Mouse (Mus musculus): Measurements from ENCODE around the gene Rhbdl2.

The Rhbdl2 gene

GRCm38 (mm10) chr4:123787191-123787985 is at the start of gene Rhbdl2:
Gene Rhbdl2 (plus strand): TSS chr4:123787874.
- peak; percentile 11 for DNase-seq (ENCODE audit: low read depth, low spot score)

- DNase-seq (ENCODE audit: low read depth, low spot score), result no peak
These were observed 49.0 kb upstream of the Rhbdl2 start for GRCm38 (mm10) chr4:123738708-123739107.

GRCm38 (mm10) chr4:123742891-123743290 is 44.8 kb upstream of the Rhbdl2 start:
- DNase-seq (ENCODE audit: low read depth, low spot score), result no peak

DNA sequence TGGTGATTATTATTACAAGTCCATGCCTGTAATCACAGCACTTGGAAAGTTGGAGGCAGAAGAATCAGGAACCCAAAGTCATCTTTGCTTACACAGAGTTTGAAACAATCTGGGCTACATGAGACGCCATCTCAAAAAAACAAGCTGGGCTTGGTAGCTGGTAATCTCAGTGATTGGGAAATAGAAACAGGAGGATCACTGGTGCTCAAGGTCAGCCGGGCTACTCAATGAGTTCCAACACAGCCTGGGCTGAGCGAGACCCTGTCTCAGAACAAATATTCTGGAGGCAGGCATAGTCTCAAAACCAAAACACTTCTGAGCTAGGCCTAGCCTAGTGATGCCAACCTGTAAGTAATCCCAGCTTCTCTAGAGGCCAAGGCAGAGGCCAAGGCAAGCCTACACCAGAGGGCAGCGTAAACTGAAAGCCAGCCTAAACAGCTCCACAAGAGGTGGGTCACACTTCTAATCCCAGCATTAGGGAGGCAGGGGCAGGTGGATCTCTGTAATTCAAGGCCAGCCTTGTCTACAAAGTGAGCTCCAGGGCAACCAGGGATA is 42.4 kb upstream of the Rhbdl2 start:
- DNase-seq (ENCODE audit: low read depth, low spot score), result no peak

DNA sequence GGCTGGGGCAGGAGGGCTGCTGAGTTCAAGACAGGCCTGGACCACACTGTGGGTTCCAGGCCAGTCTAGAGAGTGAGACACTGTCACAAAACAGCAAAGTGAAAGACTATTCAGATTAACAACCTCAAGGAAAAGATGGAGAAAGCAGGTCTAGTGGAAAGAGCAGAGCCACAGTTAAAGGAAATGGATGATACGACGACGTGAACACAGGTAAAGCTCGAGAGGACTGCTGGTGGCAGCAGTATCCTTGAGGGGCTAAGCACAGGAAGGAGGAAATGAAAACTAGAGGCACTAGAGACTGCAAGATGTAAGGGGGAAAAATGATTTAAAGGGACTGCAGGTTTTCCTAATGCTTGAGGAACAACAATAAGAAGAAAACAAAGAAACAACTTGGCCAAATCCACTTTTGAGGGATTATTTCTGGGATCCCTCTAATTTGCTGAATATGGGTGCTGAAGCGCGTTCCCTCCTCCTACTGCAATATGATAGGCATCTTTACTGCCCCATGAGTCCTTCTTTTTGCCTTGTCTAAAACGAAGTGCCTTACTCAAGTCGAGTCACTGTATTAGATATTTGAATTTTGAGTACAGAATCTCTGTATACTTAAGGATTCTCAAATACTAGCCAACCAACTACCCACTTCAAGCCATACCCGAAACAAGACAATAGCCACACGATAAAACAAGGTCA is 38.8 kb upstream of the Rhbdl2 start:
- peak; percentile 27 for DNase-seq (ENCODE audit: low read depth, low spot score)

GRCm38 (mm10) chr4:123749484-123750130 is 38.1 kb upstream of the Rhbdl2 start:
- no peak for DNase-seq (ENCODE audit: low read depth, low spot score)

DNA sequence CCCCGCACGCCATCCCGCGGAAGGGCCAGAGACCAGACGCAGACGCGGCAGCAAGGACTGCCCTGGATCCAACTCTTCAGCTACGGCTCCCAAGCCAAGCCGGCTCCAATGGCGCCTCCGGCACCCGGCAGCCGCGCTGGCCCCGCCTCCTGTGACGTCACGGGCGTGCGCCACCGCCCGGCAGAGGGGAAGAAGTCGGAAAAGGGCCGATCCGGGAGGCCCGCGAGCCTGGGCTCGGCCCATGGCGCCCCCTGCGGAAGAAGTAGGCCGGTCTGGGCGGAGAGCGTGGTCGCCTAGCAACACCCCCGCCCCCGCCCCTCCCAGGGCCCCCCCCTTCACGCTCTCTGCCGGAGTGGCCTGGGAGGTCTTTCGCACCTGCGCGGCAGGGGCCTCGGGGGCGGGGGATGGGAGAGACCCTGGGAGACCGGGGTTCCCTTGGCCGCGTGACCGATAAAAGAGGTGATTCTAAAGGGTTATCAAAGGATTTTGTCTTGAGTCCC is 37.5 kb upstream of the Rhbdl2 start, which contains the start of gene Akirin1:
TSS of gene Akirin1 (minus strand) at position 194 of the 500 bp plus-strand sequence.
- peak; percentile 90 for DNase-seq (ENCODE audit: low read depth, low spot score)

- peak; percentile 68 for DNase-seq (ENCODE audit: low read depth, low spot score)
These were observed 36.9 kb upstream of the Rhbdl2 start for GRCm38 (mm10) chr4:123750707-123751312.

GRCm38 (mm10) chr4:123758306-123758705 is 29.4 kb upstream of the Rhbdl2 start:
- DNase-seq (ENCODE audit: low read depth, low spot score), result peak; percentile 33

DNA sequence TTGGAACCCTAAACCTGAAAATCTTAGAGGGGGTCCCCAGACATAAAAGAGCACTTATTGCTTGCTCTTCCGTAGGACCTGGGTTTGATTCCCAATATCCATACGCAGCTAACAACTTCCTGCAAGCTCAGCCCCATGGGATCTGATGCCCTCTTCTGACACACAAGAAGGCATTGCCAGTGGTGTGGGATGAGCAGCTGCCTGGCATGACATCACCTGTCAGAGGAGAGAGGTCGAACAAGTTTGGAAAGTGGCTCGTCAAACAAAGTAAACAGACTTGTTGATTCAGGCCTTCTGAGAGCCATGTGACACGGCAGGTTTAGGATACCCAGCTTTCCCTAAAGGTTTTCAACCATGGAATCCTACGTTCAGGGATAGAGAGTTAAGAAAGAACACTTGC is 22.6 kb upstream of the Rhbdl2 start:
- DNase-seq (ENCODE audit: low read depth, low spot score), result no peak

DNA sequence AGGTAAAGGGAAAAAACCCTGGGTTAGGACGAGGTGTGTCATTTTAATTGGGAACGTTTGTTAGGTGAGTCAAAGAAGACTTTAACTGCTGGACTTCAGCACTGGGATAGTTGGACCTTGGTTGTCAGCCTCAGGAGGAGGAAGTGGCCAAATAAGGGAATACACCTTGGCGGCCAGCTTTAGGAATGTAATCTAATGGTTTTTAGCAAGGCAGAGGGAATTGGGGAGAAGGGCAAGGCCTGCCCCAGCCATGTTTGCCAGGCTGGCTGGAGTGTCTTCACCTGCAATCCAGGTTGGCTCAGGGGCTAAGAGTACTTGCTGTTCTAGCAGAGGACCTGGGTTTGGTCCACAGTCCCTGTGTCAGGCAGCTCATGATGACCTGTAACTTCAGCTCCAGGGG is 19.9 kb upstream of the Rhbdl2 start:
- no peak for DNase-seq (ENCODE audit: low read depth, low spot score)

DNA sequence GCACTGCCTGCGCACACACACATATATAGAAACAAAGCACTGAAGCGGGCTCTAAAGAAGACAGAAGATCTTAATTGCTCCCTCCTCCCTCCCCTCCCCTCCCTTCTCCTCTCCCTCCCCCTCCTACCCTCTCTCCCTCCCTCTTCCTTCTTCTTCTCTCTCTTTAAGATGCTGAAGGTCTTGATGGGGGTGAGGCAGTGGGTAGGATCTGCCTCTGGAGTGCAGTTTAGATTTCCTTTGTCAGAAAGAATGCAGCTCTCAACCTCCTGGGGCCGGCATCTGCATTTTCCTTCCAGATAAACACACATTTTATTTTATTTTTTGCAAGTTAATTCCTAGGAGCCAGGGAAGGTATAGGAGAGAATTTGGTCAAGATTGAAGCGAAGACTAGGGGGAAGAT is 19.4 kb upstream of the Rhbdl2 start:
- no peak for DNase-seq (ENCODE audit: low read depth, low spot score)

DNA sequence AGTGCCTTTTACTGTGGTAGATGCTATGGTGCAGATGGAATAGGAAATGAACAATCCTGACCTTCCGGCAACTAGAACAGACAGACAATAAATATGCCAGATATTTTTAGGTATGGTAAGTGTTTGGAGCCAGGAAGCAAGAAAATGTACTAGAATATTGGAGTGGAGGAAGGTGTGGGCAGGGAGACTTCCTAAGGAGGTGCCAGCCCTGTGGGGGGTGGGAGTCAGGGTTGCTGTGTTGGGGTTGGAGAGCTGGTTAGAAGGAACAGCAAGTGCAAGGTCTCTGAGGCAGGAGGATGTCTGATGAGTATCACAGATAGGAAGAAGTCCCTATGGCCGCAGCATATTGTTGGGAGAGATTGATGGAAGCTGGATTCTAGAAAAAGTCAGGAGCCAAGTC is 5.0 kb downstream of the Rhbdl2 start:
- no peak for DNase-seq (ENCODE audit: low read depth, low spot score)

DNA sequence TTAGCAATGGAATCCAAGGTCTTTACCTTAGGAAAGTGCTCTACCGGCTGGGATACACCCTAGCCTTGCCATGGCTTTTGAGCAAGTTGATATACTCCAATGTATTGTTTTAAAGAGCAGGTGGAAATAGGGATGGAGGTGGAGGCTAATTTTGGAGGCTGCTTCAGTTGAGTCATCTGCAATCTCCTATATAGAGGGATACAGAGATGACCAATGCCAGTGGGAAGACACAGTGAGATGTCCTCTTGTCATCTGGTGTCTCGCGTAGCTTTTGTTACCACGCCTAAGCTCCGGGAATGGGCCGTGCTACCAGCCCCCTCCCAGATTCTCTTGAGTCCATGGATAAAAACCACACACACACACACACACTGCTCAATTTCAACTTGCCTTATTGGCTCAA is 5.5 kb downstream of the Rhbdl2 start:
- DNase-seq (ENCODE audit: low read depth, low spot score), result no peak

GRCm38 (mm10) chr4:123795057-123795456 is 7.4 kb downstream of the Rhbdl2 start:
- no peak for DNase-seq (ENCODE audit: low read depth, low spot score)

DNA sequence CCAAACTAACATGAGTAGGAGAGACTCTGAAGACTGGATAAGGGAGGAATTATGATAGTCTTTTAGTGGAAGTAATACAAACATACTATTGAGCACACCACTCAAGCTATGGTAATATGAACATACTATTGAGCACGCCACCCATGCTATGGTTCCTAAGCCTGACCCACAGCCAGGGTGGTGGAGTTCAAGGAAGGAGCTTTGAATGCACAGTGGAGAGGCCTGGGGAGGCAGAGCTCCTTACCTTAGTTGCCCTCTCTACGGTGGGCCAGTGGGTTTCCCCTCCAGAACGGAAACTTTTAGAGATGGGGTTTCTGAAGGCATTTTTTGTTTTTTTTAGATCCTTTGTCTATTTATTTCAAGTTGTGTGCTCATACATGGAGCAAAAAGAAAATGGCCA is 9.7 kb downstream of the Rhbdl2 start:
- no peak for DNase-seq (ENCODE audit: low read depth, low spot score)

DNA sequence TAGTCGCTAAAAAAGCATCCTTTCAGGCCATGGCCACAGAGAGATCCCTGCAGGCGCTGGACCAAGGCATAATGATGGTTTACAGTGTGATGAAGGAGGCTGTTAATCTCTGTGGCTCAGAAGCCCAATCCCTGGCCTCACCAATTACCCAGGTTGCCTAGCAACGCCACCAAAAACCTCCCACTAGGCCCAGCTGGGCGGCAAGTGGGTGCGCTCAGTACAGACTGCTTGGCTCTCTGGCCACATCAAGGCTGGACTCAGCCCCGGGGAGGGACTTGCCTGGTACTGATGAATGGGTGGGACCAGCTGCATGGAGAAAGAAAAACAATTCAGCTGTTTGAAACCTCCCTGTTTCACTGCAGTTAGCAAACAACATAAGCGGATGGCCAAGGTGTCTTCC is 10.2 kb downstream of the Rhbdl2 start:
- no peak for DNase-seq (ENCODE audit: low read depth, low spot score)

- peak; percentile 78 for DNase-seq (ENCODE audit: low read depth, low spot score)
These were observed 16.0 kb downstream of the Rhbdl2 start for GRCm38 (mm10) chr4:123803642-123804041.

DNA sequence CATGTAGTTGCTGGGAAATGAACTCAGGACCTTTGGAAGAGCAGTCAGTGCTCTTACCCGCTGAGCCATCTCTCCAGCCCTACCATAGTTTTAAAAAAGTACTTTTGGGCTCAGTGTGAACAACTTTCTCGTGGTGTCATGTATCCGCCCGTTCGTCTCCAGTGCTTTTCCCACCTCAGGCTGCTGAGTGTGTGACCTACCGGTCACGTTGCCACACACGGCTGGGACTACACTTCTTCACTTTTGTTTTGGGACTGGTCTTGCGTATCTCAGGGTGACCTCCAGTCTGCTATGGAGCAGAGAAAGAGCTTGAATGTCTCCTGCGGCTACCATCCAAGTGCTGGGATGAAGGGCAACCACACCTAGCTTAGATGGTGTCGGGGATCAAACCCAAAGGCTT is 20.6 kb downstream of the Rhbdl2 start:
- no peak for DNase-seq (ENCODE audit: low read depth, low spot score)

- no peak for DNase-seq (ENCODE audit: low read depth, low spot score)
These were observed 23.0 kb downstream of the Rhbdl2 start for GRCm38 (mm10) chr4:123810475-123811295.

- DNase-seq (ENCODE audit: low read depth, low spot score), result no peak
These were observed 24.9 kb downstream of the Rhbdl2 start for GRCm38 (mm10) chr4:123812525-123812924.
